Mouse (Mus musculus) MEL (cell line): ENCODE measurements around the gene Arcn1. TPM values are rescaled to one million over a fixed set of nuclear protein-coding genes. Genes with fewer than 3 reads are reported as not detected.

ENCODE experiments used
- DNase-seq: peaks from one replicate; pipeline ENCODE4 v3.0.0; 2011; ENCODE audit warnings: low read depth, low spot score
- H3K27ac ChIP-seq: 2 replicates; pipeline ENCODE4 v1.5.1; 2012; ENCODE audit warnings: low read depth, mild to moderate bottlenecking, control low read depth, low read length, moderate library complexity; ENCODE audit not compliant: control insufficient read depth
- H3K27me3 ChIP-seq, 2 experiments: fragments of 150-350 bp in 1 of 2; sonication (generic) in 1 of 2; 2 replicates each; pipeline ENCODE4 v1.6.1; 2012; ENCODE audit warnings: low read length in 2 of 2, mild to moderate bottlenecking in 2 of 2, improper control_type of control experiment in 1 of 2, moderate library complexity in 1 of 2; ENCODE audit not compliant: insufficient read depth in 2 of 2, control insufficient read depth in 1 of 2
- H3K36me3 ChIP-seq, 2 experiments: 2 replicates each; pipeline ENCODE4 v1.6.1; 2012 to 2014; ENCODE audit warnings: low read length in 2 of 2, improper control_type of control experiment in 1 of 2, inconsistent platforms in 1 of 2, mild to moderate bottlenecking in 1 of 2; ENCODE audit not compliant: insufficient read depth in 2 of 2, control insufficient read depth in 1 of 2
- H3K4me1 ChIP-seq, 2 experiments: fragments of 150-350 bp in 1 of 2; sonication (generic) in 1 of 2; 2 replicates each; pipeline ENCODE4 v1.6.1; 2012; ENCODE audit warnings: low read length in 2 of 2, improper control_type of control experiment in 1 of 2, mild to moderate bottlenecking in 1 of 2; ENCODE audit not compliant: insufficient read depth in 2 of 2, control insufficient read depth in 1 of 2
- H3K4me3 ChIP-seq, 2 experiments: fragments of 150-350 bp in 1 of 2; sonication (generic) in 1 of 2; 2 replicates each; pipeline ENCODE4 v1.5.1; 2012; ENCODE audit warnings: low read depth in 2 of 2, low read length in 2 of 2, mild to moderate bottlenecking in 2 of 2, moderate library complexity in 2 of 2, control low read depth in 1 of 2, improper control_type of control experiment in 1 of 2; ENCODE audit not compliant: control insufficient read depth in 1 of 2, insufficient read depth in 1 of 2
- H3K79me2 ChIP-seq: 2 replicates; pipeline ENCODE4 v1.6.1; 2012; ENCODE audit warnings: mild to moderate bottlenecking, low read length, moderate library complexity; ENCODE audit not compliant: control insufficient read depth, poor library complexity, insufficient read depth
- H3K9ac ChIP-seq: 2 replicates; pipeline ENCODE4 v1.6.1; 2012; ENCODE audit warnings: low read depth, mild to moderate bottlenecking, control low read depth, low read length, moderate library complexity; ENCODE audit not compliant: control insufficient read depth, poor library complexity, severe bottlenecking
- H3K9me3 ChIP-seq: fragments of 150-350 bp; sonication (generic); replicated peaks from 2 replicates; pipeline ENCODE4 v1.6.1; 2012; ENCODE audit warnings: mild to moderate bottlenecking, low read length, improper control_type of control experiment, moderate library complexity; ENCODE audit not compliant: insufficient read depth
- CHD1 ChIP-seq: IDR thresholded peaks from 2 replicates; pipeline ENCODE4 v1.6.1; 2012; ENCODE audit warnings: low read depth, mild to moderate bottlenecking, inconsistent platforms, low read length, improper control_type of control experiment
- CHD2 ChIP-seq: IDR thresholded peaks from 2 replicates; pipeline ENCODE4 v1.6.1; 2011; ENCODE audit warnings: low read length, improper control_type of control experiment
- E2F4 ChIP-seq: IDR thresholded peaks from 2 replicates; pipeline ENCODE4 v1.6.1; 2011; ENCODE audit warnings: low read depth, low read length, improper control_type of control experiment, borderline replicate concordance
- EP300 ChIP-seq, 2 experiments: IDR thresholded peaks; 2 replicates each; pipeline ENCODE4 v1.6.1; 2011; ENCODE audit warnings: improper control_type of control experiment in 2 of 2, low read length in 2 of 2, low read depth in 1 of 2, mild to moderate bottlenecking in 1 of 2
- GATA1 ChIP-seq: IDR thresholded peaks from 2 replicates; pipeline ENCODE4 v1.6.1; 2011; ENCODE audit warnings: low read depth, low read length, improper control_type of control experiment
- MAFK ChIP-seq: IDR thresholded peaks from 2 replicates; pipeline ENCODE4 v1.6.1; 2011; ENCODE audit warnings: low read depth, mild to moderate bottlenecking, low read length, improper control_type of control experiment, borderline replicate concordance
- MAX ChIP-seq: IDR thresholded peaks from 2 replicates; pipeline ENCODE4 v1.6.1; 2011; ENCODE audit warnings: low read length, improper control_type of control experiment
- MAZ ChIP-seq: IDR thresholded peaks from 2 replicates; pipeline ENCODE4 v1.6.1; 2012; ENCODE audit warnings: low read depth, mild to moderate bottlenecking, inconsistent platforms, low read length, improper control_type of control experiment
- MEF2A ChIP-seq: IDR thresholded peaks from 2 replicates; pipeline ENCODE4 v1.6.1; 2014; ENCODE audit warnings: low read depth, mild to moderate bottlenecking, inconsistent platforms, low read length, improper control_type of control experiment; ENCODE audit not compliant: poor library complexity, insufficient replicate concordance, severe bottlenecking; ENCODE audit errors: extremely low read depth
- MYB ChIP-seq: IDR thresholded peaks from 2 replicates; pipeline ENCODE4 v1.6.1; 2011; ENCODE audit warnings: mild to moderate bottlenecking, low read depth, low read length, improper control_type of control experiment
- MYC ChIP-seq: IDR thresholded peaks from 2 replicates; pipeline ENCODE4 v1.6.1; 2011; ENCODE audit warnings: low read depth, mild to moderate bottlenecking, low read length, improper control_type of control experiment, moderate library complexity
- NELFE ChIP-seq: IDR thresholded peaks from 2 replicates; pipeline ENCODE4 v1.6.1; 2011; ENCODE audit warnings: low read depth, low read length, improper control_type of control experiment
- NRF1 ChIP-seq: IDR thresholded peaks from 2 replicates; pipeline ENCODE4 v1.6.1; 2014; ENCODE audit warnings: low read depth, mild to moderate bottlenecking, inconsistent platforms, low read length, improper control_type of control experiment, moderate library complexity; ENCODE audit not compliant: poor library complexity, insufficient read depth, severe bottlenecking
- POLR2AphosphoS2 ChIP-seq: IDR thresholded peaks from 2 replicates; pipeline ENCODE4 v1.6.1; 2011; ENCODE audit warnings: low read length, improper control_type of control experiment
- POLR2AphosphoS5 ChIP-seq: IDR thresholded peaks from 2 replicates; pipeline ENCODE4 v1.6.1; 2012; ENCODE audit warnings: low read depth, borderline replicate concordance, mild to moderate bottlenecking, inconsistent platforms, low read length, moderate library complexity, mixed read lengths
- RAD21 ChIP-seq: IDR thresholded peaks from 2 replicates; pipeline ENCODE4 v1.6.1; 2011; ENCODE audit warnings: mild to moderate bottlenecking, low read depth, low read length, improper control_type of control experiment
- RCOR1 ChIP-seq: IDR thresholded peaks from 2 replicates; pipeline ENCODE4 v1.6.1; 2012; ENCODE audit warnings: low read depth, mild to moderate bottlenecking, inconsistent platforms, low read length, improper control_type of control experiment
- SMC3 ChIP-seq: IDR thresholded peaks from 2 replicates; pipeline ENCODE4 v1.6.1; 2011; ENCODE audit warnings: low read depth, low read length, improper control_type of control experiment
- TAL1 ChIP-seq: IDR thresholded peaks from 2 replicates; pipeline ENCODE4 v1.6.1; 2012; ENCODE audit warnings: mild to moderate bottlenecking, inconsistent platforms, low read length, moderate library complexity, mixed read lengths
- TBP ChIP-seq: IDR thresholded peaks from 2 replicates; pipeline ENCODE4 v1.8.0; 2011; ENCODE audit warnings: low read depth, low read length, improper control_type of control experiment
- TCF12 ChIP-seq: IDR thresholded peaks from 2 replicates; pipeline ENCODE4 v1.6.1; 2014; ENCODE audit warnings: low read depth, mild to moderate bottlenecking, inconsistent platforms, low read length, improper control_type of control experiment, moderate library complexity
- UBTF ChIP-seq: IDR thresholded peaks from 2 replicates; pipeline ENCODE4 v1.6.1; 2012; ENCODE audit warnings: low read depth, mild to moderate bottlenecking, inconsistent platforms, low read length, improper control_type of control experiment, moderate library complexity, borderline replicate concordance; ENCODE audit not compliant: insufficient read depth
- USF2 ChIP-seq, 2 experiments: IDR thresholded peaks; 2 replicates each; pipeline ENCODE4 v1.6.1; 2011 to 2012; ENCODE audit warnings: improper control_type of control experiment in 2 of 2, low read length in 2 of 2, borderline replicate concordance in 1 of 2, inconsistent platforms in 1 of 2, low read depth in 1 of 2, mild to moderate bottlenecking in 1 of 2; ENCODE audit not compliant: insufficient read depth in 1 of 2
- ZC3H11A ChIP-seq: IDR thresholded peaks from 2 replicates; pipeline ENCODE4 v1.6.1; 2012; ENCODE audit warnings: low read depth, mild to moderate bottlenecking, inconsistent platforms, low read length, improper control_type of control experiment
- ZMIZ1 ChIP-seq: IDR thresholded peaks from 2 replicates; pipeline ENCODE4 v1.6.1; 2012; ENCODE audit warnings: low read depth, mild to moderate bottlenecking, inconsistent platforms, low read length, improper control_type of control experiment, moderate library complexity
- polyA plus RNA-seq, 2 experiments: library from polyadenylated mRNA; stranded (reverse) in 1 of 2; unstranded in 1 of 2; fragments of >175 nt in 1 of 2; fragments of >200 nt in 1 of 2; gene quantifications; 2 replicates each; pipeline versions ENCODE4 v1.2.1 to v1.2.4; 2012; ENCODE audit warnings: low replicate concordance in 2 of 2, low read depth in 1 of 2; ENCODE audit not compliant: insufficient read length in 2 of 2, insufficient read depth in 1 of 2, missing spikeins in 1 of 2
- total RNA-seq: library from RNA; depleted of rRNA; stranded (reverse); fragments of 300-350 nt; gene quantifications from 2 replicates; pipeline ENCODE4 v1.2.3, GENCODE M21; 2012

The Arcn1 gene
- total and polyA plus RNA-seq, 3 experiments, result 118 to 273 (median 145) TPM

DNA sequence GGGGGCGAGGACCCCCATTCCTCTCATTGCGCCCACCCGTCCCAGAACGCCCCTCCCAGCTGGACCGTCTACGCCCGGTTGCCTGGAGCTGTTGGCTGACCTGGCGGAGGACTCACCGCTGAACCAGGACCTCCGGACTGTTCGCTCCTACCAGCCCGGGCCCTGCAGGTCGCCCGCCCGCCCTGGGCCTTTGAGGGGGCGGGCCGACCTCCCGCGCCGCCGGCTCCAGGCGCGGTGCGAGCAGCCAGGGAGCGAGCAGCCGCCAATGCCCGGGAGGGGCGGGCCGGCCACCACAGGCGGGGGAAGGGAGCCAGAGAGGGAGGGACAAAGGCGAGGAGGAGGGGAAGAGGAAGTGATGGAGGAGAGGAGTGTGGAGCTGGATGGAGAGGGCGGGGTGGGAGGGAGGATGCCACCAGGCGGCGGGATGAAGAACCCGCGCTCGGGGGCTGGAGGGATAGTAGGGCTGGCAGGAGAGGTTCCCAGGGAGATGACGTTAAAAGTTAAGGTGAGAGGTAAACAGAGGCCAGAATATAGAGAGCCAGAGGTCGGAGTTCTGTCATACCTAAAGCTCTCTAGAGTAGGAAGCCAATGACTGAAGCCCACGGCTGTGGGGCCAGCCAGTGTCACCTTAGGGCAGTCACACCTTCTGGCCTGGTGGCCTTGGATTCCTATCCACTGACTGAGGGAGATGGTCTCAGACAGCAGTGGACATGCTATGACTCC lies 46.3 kb downstream of the Arcn1 start (continued):
- TF ChIP-seq NRF1, result no peak
- no peak for TF ChIP-seq POLR2AphosphoS2
- TF ChIP-seq E2F4, result no peak
- TF ChIP-seq TAL1, result no peak
- 0 out of 2 replicates have a peak, but pooled peaks have one; percentile 44 for TF ChIP-seq UBTF
- TF ChIP-seq MAZ, result peak; percentile 88; the same call in 1 of the 2 replicates
- no peak for TF ChIP-seq ZC3H11A
- peak; percentile 35; the same call in 1 of the 2 replicates for TF ChIP-seq TCF12
- no peak for TF ChIP-seq GATA1
- no peak; the same call in 1 of the 2 replicates for TF ChIP-seq SMC3
- 0 out of 2 replicates have a peak, but pooled peaks have one; percentile 57 for TF ChIP-seq ZMIZ1
- TF ChIP-seq RCOR1, result no peak
- TF ChIP-seq CHD1, result no peak
- no peak for TF ChIP-seq POLR2AphosphoS5
- no peak for TF ChIP-seq CHD2
- TF ChIP-seq MAFK, result no peak
- TF ChIP-seq USF2 (IDR thresholded peaks at IDR 0.05; ENCODE audit: borderline replicate concordance in 1 of 2, insufficient read depth in 1 of 2, low read depth in 1 of 2, low read length in 2 of 2), result no peak
- no peak for TF ChIP-seq TBP

GRCm38 (mm10) chr9:44720358-44721153 lies 47.1 kb downstream of the Arcn1 start:
- H3K79me2 ChIP-seq, result no peaks in the 10 kb centered on the region; the same call in 1 of the 2 replicates
- peak overlapping the region; percentile 74 for H3K9ac ChIP-seq
- H3K27me3 ChIP-seq, result no peaks in the 10 kb centered on the region
- no peak overlapping the region for H3K27ac ChIP-seq
- no peak for TF ChIP-seq MYB
- no peak for TF ChIP-seq CHD1
- TF ChIP-seq SMC3, result no peak
- no peak for TF ChIP-seq RAD21
- TF ChIP-seq NELFE, result no peak
- TF ChIP-seq EP300 (IDR thresholded peaks at IDR 0.05; ENCODE audit: low read depth in 1 of 2, low read length in 2 of 2), result no peak
- no peak for TF ChIP-seq MEF2A
- TF ChIP-seq UBTF, result no peak
- no peak for TF ChIP-seq POLR2AphosphoS5
- no peak for TF ChIP-seq MAX
- no peak for TF ChIP-seq MYC
- H3K9me3 ChIP-seq, result no peaks in the 10 kb centered on the region
- peaks cover 32 to 50% of the 10 kb centered on the region in 2 experiments for H3K4me1 ChIP-seq
- DNase-seq, result peak; percentile 35
- peaks cover 0 to 31% of the 10 kb centered on the region in 2 experiments; a peak in 2 of 4 replicates for H3K36me3 ChIP-seq
- peak overlapping the region; percentile 67 to 76 for H3K4me3 ChIP-seq
